Mouse (Mus musculus) adrenal gland, adult 2 months (tissue): ENCODE measurements around the gene Ubr4. TPM values are rescaled to one million over a fixed set of nuclear protein-coding genes. Genes with fewer than 3 reads are reported as not detected.
A peak's percentile ranks its signal among the peaks of the same experiment; 100 is the strongest.
"Not testable (repeated sequence)": the region's sequence is repeated elsewhere in the genome, so short reads cannot be mapped to it uniquely, and the experiment has no call there.

Experiments
- DNase-seq: peaks from one replicate; pipeline ENCODE4 v3.0.0; 2021
- polyA plus RNA-seq: library from polyadenylated mRNA; depleted of rRNA; stranded (reverse); fragments of >200 nt; gene quantifications from 2 replicates; pipeline ENCODE4 v1.2.3, GENCODE M21; 2012
- total RNA-seq, 2 experiments: library from RNA; stranded (reverse); gene quantifications; 2 replicates each; pipeline ENCODE4 v1.2.3; 2021

The Ubr4 gene
- total and polyA plus RNA-seq, 3 experiments = 123 to 184 (median 180) TPM

DNA sequence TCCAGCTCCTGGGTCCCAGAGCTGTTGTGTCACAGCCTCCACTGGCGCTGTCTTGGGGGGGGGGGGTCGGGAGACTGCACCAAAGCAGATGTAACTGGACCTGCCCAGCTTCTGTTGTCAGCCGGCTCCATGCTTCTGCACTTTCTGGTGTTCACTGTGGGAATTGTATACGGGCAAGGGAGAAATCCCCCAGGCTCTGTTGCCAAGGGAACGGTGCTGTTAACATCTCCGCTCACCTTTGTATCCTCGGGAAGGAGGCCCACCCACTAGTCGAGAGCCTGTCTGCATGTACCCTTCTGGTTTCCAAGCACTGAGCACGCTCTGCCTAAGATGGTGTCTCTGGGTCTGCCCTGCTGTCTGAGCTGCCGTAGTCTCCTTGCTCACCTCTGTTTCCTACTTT lies 134.7 kb downstream of the Ubr4 start:
- DNase-seq = no peak

DNA sequence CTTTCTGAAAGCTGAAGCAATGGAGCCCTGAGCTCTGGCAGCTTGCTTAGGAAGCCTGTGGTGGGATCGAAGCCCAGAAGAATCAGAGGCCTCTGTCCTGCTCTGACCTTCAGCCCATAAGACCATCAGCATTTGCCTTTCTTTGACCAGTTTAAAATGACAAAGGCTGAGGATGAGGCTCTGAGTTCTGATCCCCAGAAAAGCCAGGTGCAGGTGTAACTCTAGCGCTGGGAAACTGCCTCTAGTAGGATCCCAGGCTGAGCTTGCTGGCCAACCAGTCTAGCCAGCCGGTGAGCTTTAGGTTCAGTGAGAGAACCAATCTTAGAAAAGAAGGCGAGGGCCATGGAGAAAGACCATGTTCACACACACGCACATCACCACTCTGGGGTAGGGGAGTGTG lies 135.9 kb downstream of the Ubr4 start:
- DNase-seq = no peak

DNA sequence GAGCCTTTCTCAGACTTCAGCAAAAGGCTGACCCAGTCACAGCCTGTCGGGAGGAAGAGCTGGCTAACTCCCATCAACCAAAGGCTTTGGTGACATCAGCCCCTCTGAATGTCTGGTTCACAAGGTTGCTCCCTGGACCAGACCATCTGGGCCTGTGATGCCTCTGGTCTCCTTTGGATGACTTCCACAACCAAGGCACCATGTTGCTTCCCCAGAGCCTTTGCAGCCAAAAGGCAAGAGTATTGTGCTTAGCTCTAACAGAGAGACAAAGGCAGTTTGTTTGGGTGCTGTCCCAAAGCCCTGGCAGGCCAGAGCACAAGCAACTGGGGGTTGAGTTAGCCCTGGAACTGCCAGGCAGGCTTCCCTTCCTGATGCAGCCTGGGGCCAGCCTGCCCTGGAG lies 137.5 kb downstream of the Ubr4 start:
- DNase-seq = no peak

DNA sequence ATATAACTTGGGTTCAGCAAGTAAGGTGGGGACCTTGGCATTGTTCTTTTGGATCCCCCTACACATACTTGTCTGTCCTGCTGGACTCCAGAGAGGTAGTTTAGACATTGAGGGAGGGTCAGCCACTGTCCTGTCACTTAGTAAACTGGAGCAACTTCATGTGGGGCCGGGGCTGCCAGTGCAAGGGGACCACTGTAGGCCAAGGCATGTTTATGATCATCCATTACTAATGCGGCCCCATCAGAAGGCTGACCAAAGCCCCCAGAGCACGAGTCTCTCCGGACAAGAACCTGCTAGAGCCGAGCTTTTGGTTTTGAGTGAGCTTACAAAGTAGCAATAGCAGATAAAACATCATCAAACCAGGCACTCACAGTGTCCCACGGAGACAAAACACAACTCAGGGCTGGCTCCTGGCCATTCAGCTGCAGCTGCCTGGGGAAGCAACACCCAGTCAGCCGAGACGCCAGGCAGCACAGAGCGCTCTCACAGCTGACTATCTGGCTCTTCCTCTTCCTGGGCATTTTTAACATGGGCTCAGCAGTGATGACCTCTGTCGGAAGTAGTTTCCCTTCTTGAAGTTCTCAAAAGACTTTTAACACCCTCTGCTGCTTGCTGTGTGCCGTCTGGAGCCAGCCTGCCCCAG lies 138.1 kb downstream of the Ubr4 start:
- no peak for DNase-seq

DNA sequence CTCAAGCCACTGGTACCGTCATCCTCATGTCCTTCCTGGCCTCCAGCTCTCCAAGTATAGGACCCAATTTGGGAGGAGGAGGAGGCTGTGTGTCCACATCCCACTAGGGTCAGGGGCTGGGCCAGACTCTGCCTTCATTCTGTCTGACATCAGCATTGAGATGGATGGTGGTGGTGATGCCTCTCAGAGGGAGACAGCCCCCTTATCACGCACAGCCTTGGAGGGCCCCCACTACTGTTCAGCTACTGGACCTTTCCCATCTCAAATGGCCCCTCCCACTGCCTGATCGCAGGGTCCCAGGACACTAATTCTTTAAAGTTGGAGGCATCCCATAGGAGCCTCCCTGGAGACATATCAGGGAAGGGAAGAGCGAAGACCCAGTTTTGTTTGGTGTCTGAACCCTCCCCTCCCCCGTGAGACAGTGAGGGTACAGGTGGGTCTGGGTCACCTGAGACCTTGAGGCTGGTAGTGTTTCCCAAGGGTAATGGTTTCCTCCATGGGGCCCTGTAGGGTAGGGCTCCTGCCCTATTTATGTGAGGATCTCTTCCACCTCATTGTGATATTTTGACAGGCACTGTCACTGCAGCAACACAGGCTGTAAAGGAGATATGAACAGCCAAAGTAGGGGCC lies 139.2 kb downstream of the Ubr4 start:
- DNase-seq = no peak

DNA sequence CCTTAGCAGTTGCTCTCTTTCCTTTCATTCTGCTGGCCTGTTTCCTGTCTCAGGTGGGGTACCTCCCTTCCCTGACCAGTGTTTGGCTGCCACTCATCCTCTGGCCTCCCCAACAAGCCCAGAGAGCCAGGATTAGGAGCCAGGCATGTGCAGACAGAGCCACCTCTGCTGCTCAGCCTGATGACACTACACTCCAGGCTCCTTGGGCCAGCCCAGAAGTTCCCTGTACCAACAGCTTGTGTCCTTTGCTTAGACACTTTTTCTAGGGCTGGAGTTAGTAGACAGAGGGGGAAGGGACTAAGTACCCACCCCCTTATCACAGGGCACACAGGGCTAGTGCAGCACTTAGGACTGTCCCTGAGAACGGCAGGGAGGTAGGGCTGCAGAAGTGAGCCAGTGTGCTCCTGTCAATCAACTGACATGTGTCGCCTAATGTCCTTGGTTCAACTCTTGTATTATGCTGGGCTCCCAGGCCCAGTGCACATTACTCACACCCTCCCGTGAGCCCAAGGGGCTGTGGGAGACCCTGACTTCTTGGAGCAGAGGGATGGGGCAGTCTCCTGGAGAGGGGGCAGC lies 139.9 kb downstream of the Ubr4 start:
- DNase-seq = no peak

DNA sequence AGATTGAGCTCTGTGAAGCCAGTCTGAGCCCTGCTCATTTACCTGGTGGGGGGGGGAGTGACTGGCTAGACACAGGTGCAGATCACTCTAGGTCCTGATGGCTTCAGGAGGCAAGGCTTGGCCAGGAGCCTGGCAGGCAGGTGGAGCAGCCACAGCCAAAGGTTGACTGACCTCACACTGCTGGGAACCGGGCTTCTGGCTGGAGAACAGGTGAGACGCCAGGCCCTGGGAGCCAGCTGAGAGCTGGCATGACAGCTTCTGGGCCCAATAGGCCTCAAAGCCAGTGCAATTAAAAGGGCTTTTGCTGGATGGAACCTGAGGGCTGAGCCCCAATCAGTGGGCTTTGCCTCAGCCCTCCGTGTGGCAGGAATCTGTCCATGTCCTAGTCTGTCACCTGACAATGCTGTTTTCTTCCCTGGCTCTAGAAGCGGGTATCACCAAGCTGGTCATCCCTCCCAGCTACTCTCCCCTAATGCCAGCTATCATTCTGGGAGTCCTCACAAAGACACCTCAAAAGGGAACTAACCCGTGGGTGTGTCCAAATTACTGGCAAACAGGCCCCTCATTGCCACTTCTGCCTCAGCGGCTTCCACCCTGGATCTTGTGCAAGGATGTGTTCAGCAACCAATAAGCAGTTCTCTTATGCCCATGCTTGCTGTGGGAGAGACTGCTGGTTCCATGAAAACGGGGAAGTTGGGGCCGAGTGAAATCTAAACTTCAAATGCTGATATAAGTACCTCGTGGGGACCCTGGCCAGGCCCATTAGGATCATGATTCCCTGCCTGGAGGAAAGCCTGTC lies 141.0 kb downstream of the Ubr4 start:
- DNase-seq = no peak

DNA sequence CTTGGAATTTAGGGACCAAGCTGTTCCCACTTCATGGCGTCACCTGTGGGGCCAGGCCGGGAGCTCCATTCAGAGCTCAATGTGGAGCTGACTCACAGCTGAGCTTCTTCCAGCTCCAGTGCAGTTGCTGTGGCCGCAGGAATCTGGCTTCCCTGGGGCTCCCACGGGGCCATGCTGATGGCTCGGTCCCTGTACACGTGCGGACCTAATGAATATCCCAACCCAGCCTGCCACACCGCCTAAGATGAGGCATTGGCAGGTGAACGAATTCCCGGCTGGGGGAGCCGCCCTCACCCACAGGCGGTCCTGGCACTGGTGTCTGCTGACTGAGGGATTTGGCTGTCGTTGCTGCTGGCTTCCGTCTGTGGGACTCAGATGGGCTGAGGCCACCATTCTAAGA lies 148.4 kb downstream of the Ubr4 start:
- DNase-seq = no peak

DNA sequence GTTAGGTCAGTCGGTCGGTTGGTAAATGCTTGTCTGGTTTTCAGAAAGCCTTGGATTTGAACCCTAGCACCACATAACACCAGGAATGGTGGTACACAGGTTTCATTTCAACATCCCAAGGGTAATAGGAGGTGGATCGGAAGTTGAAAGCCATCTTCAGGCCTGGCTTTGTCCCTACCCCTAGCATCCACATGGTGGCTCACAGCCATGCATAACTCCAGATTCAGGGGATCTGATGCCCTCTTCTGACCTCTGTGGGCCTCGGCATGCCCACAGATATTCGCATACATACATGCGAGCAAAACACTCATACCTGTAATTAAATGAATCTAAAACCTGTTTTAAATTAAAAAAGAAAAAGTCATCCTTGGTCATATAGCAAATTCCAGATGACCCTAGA lies 149.3 kb downstream of the Ubr4 start:
- no peak for DNase-seq

DNA sequence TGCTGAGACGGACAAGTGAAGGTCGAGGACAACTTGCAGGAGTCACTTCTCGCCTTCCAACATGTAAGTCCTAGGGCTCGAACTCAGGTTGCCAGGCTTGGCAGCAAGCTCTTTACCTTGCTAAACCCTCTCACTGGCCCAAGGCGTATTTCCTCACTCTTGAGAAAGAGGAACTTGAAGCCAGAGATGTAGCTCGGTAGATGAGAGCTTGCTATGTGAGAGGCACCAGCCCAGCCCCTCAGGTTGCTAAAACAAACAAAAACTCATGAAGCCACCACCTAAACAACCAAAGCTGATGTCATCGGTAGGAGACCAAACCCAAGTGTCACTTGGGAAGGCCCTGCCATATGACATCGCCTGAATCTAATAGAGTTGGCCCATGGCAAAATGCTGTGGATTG lies 151.5 kb downstream of the Ubr4 start:
- DNase-seq = no peak

DNA sequence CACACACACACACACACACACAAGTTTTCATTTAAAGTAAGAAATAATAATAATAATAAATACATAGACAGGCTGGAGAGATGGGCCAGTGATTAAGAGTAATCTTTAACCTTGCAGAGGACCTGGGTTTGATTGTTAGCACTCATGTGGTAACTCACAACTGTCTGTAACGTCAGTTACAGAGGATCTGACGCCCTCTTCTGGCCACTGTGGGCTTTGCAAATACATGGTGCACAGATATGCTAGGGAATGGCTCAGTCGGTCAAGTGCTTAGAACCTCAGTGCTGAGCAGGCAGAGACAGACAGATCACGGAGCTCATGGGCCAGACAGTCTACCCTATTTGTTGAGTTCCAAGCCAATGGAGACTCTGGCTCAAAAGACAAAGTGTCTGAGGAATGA lies 153.3 kb downstream of the Ubr4 start:
- no peak for DNase-seq

DNA sequence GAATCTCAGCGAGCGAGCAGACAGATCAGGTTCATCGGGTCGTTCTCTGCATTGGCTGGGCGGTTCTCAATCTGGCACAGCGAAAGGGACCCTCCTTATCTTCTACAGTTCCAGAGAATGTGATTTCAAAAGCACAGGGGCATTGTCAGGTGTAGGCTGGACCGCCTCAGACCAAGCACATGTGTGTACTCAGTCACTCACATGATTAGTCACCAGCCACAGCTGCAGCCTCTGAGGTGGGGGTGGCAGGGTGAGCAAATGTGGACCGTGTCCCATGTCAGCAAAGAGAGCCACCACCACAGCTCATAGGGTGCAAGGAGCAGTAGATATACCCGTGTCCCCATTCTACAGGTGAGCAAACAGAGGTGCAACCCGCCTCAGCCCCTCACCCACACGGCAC lies 154.3 kb downstream of the Ubr4 start:
- DNase-seq = no peak

DNA sequence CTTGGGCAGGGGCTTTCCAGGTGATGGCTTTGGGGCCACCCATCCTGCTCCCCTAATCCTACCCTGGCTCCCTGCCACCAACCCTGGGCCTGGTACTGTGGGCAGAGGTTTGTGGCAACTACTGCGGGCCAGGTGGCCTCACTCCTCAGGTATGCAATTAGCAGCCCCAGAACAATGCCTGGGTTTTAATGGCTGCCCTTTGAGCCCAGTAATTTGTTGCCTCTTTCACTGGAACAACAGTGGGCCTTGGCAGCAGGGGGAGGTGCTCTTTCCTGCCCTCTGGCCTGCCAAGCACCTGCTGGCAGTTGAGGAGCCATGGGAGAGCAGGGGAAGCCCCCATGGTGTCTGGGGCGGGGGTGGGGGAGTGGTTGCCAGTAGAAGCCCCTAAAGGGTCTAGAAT lies 156.7 kb downstream of the Ubr4 start:
- DNase-seq = no peak

DNA sequence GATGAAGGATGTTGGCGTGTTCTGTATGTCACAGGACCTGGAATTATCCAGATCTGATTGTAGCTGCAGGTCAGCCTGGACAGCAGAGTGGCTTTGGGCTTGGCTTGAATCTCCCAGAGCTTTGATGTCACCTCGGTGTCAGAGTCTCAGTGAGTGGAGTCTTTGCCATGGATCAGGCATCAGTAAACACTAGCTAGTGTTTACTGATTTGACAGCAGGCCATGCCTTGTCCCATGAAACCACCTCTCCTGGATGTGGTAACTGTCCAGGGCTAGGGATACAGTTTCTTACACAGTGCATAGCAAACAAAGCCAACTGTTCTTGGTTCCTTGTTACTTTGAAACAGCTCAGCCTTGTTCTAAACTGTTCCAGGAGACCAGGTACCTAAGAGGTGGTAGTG lies 159.1 kb downstream of the Ubr4 start:
- DNase-seq = no peak

DNA sequence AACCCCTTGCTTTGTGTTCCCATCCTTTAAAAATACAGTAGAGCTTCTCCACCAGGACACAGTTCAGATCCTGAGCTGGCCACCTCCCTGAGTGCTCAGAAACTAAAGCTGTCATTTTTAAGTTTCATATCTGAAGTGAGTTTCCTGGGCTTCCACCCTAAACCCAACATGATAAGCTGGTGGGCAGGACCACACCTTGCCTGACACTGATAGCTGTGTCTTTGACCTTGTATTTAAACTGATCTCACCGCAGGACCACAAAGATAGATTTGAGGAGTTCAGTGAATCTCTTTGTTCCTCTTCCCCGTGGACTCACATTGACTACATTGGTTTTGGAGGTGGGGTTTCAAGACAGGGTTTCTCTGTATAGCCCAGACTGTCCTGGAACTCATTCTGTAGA lies 160.6 kb downstream of the Ubr4 start:
- DNase-seq = no peak

DNA sequence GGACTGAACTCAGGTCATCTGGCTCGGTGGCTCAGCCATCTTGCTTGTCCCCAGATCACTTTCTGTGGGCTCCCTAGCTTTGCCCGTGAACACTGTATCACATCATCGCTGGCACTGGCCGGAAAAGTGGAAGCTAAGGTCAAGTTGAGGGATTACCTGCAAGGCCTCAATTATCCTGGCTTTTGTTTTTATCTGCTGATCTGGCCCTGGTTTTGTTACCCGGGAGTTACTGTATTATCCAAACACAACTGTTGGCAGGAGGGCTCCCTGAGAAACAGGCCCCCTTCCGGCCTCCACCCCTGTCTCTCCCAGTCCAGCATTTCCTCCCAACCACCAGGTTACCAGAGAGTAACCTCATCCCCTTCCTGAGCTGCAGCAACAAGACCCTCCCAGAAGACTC lies 166.8 kb downstream of the Ubr4 start:
- no peak for DNase-seq

DNA sequence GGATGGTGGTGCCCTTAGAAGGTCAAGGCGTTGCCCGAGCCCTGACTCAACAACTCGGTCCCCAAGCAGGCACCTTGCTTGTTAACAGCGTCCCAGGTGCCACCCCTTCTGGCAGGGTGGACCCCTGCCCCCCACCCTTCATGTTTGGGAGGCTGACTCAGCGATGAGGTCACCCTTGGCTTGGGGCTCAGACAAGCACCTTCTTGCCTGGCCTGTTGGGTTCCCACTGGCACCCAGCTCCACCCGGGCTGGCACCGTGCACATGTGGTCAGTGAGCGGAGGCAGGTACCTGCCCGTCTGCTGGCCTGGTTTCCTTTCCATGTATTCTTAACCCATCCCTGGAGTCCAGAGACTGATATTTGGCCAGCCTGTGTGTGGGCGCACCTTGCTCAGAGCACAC lies 169.5 kb downstream of the Ubr4 start:
- DNase-seq = no peak

DNA sequence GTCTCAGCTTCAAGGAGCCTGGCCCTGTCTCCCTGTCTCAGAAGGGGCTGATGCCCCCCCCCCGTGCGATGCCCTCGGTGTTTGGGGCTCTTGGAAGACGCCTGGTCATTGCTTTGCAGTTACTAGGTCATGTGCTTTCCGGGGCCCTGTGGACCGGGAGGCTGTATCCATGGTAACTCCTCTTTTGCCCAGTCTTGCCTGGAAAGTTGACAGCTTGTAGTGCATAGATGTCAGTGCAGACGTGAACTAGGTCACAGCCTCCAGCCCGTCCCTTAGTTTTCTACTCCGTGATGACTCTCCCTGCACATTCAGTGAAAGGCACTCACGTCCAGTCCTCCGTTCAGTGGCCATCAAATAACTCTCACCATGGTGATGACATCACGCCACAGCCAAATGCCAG lies 174.1 kb downstream of the Ubr4 start:
- no peak for DNase-seq

DNA sequence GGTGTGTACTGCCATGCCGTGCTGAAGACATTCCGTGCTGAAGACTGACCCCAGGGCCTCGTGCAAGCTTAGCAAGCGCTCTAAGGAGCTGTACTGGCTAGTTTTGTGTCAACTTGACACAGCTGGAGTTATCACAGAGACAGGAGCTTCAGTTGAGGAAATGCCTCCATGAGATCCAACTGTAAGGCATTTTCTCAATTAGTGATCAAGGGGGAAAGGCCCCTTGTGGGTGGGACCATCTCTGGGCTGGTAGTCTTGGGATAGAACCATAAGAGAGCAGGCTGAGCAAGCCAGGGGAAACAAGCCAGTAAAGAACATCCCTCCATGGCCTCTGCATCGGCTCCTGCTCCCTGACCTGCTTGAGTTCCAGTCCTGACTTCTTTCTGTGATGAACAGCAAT lies 177.8 kb downstream of the Ubr4 start, which contains the start of gene Iffo2:
Gene Iffo2, plus strand, starts transcription at position 301 of the 400 bp plus-strand sequence.
- DNase-seq = not testable (repeated sequence)

DNA sequence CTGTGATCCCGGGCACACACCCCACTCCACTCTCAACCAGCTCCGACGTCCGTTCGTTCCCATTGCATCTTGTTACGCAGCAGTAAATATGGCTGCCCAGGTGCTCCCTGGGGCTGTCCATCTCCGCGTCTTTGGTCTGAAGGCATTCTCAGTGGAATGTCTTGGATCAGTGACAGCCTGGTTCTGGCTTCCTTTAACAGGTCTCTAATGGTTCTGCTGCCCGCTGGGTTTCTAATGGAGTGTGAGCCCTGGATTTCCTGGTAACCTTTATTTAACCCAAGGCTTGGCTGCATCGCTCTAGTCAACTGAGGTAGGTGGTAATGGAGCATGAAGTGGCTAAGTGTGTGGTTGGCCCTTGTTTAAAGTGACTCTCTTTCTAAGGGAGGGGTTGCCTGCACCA lies 179.7 kb downstream of the Ubr4 start:
- no peak for DNase-seq

DNA sequence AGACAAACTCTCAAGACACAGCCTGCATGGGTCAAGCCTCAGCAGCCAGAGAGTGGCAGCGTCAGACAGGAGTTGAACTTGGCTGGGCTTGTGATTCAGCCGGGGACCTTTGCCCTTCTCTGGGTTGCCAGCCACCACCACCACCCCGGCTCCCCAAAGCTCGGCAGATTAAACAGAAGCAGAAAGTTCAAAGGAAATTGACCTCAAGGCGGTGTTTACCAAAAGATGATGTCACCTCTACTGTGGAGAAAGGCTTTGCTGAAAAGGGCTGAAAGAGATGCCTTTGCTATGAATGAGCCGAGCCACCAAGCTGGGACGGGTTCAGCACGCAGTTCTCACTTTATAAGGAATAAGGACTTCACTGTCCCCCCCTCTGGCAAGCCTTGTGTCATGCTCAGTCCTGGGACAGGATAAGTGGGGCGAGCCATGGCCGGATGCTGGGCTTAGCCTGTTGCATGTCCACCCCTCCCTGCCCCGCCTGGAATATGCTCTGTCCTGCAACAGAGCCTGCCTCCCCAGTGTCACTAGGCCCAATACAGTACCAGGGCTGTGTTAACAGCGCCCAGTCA lies 182.8 kb downstream of the Ubr4 start:
- DNase-seq = peak; percentile 70

DNA sequence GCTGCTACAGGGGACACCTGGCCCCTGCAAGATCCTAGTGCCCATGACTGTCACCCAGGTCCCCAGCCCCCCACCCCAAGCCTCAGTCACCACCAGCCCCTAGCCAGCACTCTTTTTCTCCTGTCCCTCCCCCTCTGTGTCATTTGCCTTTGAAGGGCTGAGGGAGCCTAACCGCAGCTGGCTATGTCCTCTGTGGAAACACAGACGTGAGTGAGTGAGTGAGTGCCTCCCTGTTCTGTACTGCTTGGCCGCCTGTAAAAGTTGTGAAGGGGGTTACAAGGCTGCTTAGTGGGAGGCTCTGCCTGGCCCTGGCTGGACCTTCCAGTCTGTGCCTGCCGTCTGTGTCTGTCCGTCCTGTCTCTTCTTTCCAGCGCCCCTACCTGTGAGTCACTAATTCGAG lies 183.3 kb downstream of the Ubr4 start:
- no peak for DNase-seq

DNA sequence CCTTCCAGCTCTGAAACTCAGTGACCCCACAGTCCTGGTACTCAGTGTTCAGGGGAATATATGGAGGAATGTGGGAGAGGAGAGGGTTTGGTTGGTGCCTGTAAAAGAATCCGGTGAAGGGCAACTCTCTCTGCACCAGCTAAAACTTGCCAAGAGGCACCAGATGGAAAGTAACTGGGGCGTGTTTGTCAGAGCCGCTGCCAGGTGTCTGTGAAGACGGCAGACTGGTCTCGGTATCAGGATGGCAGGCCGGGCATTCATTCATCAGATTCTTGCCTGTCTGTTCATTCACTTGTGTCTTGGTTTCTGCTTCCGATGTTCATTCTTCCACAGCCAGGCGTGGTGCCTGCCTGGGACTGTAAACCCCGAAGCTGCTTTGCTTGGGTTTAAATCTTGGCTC lies 184.3 kb downstream of the Ubr4 start:
- no peak for DNase-seq
